Mouse (Mus musculus) right cerebral cortex, adult 18-20 months (tissue): ENCODE data around the gene Ccdc144b.

Experiments used
- DNase-seq: peaks from one replicate; pipeline ENCODE4 v3.0.0; 2022; ENCODE audit warnings: mixed read lengths

The Ccdc144b gene

DNA sequence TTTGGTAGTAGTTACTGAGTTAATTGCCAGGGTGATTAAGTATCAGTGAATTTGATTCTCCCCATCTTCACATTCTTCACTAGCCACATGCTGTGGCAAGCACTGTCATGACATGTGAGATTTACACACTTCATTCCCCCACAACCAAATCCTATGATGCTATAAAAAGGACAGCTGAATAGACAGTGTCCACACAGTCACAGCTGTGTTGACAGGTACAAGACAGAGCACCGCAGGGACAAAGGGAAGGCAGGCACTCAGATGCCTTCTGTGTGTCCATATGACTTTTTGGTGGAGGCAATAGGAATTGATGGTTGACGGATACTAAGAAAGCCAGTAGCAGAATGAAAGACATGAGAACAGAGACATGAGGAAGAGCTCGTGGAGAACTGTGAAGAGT is 42.1 kb downstream of the Ccdc144b start:
- DNase-seq, result no peak

DNA sequence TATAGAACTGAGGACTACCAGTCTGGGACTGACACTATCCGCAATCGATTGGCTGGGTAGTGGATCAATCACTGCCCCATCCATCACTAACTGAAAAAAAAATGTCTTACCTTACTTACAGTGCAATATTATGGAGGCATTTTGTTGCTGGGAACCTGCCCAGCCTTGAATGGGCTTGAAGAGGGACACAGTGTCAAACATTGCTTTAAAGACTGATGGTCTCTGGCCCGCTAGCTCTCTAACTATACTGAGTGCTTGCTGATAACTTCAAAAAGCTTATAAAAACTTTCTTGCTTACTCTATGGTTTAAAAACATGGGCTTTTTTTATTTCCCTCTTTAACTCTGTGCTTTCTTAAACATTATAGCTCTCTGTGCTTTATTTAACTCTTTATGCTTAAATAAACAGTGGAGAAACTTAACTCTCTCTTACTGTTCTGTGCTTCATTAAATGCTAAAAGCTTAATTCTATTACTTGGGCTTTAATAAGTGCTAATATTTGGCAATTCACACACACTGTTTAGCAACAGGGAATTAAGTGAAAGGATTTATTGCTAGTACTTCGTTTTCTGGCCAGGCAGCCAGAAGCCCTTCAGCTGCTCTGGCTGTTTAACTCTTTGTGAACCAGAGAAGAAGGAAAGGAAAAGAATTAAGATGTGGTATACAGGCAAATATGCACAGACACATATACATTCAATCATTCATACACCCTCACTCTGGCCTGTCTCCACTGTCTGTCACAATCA is 44.8 kb downstream of the Ccdc144b start:
- no peak for DNase-seq

DNA sequence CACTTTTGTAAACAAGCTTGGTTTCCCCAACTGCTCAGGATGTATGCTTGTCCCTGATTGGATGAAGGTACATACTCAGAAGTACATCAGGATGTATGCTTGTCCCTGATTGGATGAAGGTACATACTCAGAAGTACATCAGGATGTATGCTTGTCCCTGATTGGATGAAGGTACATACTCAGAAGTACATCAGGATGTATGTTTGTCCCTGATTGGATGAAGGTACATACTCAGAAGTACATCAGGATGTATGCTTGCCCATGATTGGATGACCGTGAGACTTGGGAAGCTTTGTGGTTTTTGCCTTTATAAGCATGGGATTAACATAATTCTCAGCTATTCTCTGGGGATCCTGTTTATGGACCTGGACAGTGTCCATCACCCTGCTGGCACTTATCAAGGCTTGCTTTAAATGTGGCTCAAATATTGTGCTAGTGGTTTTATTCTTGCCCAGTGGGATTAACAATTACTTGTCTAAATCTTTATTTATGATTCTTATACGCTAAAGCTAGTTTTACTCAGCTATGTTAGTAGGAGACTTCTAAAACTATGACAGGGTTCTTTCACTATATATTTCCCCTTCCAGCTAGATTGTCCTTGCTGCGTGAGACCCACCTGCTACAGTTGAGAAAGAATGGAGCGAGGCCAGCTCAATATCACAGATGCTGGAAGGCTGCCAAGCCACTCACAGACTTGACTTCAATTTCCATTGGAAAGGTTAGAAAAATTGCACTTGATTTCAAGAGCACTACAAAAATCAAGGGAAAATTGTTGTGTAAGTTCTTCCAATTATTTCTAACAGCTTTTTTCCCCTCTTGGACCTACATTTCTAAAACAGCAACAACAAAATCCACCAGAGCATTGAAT is 49.1 kb downstream of the Ccdc144b start:
- no peak for DNase-seq

DNA sequence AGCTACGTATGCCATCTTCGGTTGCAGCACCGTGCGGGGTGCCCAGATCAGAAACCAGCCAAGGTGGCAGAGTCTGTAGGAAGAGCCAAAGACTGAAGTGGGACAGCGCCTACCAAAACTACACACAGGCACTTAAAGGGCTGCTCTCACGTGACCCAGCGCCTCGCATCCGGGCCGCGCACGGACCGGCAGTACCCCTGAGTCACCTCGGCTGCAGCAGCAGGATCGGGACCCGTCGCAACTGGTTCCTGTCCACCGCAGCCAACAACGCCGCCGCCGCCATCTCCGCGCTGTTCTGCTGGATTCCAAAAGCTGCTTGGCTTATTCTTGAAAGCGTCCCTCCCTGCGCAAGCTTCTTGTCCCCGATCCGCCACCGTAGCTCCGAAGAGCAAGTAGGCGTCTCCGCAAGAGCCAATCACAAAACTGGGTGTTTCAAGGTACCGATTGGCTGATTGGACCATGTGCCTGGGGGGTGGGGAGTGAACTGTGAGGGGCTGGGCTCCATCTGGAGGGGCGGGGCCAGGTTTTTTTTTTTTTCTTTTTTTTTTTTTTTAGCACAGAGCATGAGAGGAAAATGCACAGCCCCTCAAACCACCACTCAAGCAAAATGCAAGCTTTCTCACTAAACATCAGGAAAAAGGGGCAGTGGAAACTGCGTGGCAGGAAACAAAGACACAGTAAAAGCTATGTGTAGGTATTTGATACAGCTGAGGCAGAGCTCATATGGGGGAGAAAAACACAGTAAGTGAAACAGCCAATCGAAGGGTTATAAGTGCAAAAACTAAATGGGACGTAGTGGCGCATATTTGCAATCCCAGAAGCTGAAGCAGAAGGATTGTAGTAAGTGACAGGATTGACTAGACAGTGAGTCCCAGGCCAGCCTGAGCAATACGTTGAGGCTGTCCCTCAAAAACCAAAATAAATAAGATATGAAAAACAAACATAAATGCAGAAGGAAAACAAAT is 52.8 kb downstream of the Ccdc144b start, which contains the start of gene Mccc1:
Gene Mccc1, minus strand, starts transcription at position 404 of the 965 bp plus-strand sequence.
- DNase-seq, result peak; percentile 98

DNA sequence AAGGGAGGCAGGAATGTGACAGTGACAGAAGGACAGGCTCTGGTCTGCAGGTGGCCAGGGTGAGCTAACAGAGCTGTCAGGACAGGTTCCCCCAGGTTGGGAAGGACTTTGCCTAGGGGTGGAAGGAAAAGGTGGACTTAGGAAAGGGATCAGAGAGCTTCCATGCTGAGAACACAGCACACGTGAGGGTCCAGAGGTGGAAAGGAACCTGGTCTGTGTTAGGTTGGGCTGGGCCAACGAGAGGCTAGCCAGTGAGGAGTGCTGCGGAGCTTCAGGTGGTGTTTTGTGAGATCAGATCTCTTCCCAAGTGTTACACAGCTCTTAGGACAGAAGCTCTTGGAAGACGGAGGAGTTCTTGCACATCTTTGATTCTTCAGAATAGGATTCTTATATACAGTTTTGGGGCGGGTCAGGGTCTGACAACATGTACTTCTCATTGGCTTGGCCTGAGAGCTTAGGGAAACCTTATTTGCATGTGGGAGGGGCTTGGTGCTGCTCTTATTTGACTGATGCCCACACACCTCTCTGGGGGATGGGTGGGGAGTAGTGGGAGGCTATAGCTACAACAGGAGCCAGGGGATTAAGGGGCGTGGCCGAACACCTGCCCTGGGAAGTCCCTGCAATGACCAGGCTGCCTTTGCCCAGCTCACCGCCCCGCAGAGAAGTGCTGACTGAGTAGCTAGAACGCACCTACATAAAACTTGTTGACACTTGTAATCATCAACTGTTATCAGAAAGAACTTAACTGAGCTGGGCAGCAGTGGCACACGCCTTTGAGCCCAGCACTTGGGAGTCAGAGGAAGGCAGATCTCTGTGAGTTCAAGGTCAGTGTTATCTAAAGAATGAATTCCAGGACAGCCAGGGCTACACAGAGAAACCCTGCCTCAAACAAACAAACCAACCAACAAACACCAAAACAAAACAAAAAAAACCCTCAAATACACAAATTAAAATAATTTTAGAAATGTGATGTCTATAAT is 58.5 kb downstream of the Ccdc144b start:
- DNase-seq, result no peak

DNA sequence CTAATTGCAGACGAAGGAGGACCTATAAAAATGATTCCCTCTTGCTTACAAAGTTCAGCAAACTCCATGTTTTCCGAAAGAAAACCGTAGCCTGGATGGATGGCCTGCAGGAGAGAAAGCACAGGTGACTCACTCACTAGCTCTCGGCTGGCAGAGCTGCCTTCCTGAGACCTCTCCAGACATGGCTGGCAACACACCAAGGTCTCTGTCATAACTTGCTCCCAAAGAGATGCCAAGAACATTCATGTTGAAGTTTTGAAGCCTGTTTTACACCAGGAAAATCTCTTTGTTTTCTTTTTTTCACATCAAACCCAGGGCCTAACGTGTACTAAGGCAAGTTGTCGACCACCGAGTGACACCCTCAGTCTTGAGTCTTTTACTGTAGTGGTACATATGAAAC is 62.6 kb downstream of the Ccdc144b start:
- no peak for DNase-seq

DNA sequence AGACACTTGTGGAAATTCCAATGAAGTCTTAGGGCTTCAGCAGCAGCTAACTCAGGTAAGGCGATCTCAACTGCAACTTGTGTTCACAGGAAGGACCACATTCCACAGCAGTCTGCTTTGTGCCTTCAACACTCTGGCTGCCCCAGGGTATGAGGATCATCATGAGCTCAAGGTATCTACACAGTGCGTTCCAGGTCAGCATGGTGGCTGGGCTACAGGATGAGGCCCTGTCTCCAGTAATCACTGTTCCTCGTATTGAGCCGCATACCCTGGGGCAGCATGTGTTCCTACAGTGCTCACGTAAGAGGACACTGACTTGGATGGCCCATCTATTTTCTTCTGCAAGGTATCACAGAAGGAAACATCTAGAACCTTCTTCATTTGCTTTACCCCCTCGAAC is 65.3 kb downstream of the Ccdc144b start:
- no peak for DNase-seq

DNA sequence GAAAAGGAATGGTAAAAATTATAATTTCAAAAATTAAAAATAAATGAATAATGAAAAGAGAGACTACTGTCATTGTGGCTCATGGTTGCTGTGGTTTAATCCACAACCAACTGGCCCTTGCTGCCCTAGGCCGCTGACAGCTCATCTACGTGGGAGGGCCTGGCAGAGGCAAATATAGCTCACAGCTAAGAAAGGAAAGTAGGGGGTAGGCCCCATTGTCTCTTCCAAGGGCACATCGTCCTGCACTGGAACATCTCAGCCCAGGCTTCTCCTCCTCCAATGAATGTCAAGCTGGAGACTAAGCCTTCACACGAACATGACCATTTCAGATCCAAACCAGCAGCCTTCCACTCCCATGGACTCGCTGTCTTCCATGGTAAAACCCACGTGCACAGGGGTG is 67.1 kb downstream of the Ccdc144b start:
- DNase-seq, result no peak

DNA sequence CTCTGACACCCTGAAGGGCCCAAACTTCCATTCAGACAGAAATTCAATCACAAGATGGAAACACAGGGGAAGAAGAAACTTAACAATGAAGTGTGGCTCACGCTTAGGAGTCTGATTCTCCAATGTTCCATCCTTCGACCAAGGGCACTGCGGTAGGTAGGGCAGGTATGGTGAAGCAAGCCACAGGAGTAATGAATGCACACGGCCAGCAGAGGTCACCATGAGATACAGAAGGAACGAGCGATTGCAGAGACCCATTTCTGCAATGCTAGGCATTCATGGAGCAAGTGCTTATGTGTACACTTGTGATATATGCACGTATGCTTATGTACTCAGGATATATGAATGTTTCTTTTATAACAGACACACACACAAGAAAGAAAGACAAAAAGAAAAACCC is 79.8 kb downstream of the Ccdc144b start:
- no peak for DNase-seq

DNA sequence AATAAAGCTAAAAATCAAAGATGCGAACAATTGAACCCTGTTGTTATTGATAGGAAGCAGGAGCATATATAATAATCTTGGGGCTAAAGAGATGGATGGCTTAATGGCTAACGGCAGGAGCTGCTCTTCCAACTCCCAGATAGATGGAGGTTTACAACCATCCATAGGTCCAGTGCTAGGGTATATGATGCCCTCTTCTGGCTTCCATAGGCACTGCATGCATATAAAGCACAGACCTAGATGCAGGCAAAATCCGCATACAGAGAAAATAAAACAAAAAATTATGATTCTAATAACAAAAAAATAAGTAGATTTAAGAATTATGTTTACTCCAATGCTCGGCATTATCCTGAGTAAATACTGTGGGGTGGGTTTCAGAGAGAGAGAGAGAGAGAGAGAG is 80.4 kb downstream of the Ccdc144b start:
- no peak for DNase-seq

DNA sequence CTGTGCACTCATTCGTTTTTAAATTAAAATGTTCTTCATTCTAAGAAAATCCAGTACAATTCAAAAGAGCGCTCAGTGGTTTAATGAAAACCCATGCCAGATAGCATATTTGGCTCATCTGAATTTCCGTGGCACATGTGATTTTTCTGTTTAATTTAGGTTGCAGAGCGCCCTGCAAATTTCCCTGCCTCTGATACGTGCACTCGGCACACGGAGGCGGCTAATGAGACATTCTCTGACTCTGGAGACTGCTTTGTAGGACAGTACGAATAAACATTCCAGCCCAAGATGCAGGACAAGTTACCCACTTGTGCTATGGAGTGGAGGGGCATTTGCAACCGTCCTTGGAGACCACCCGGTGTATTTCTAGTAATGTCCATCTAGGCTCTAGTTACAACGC is 82.2 kb downstream of the Ccdc144b start:
- no peak for DNase-seq

DNA sequence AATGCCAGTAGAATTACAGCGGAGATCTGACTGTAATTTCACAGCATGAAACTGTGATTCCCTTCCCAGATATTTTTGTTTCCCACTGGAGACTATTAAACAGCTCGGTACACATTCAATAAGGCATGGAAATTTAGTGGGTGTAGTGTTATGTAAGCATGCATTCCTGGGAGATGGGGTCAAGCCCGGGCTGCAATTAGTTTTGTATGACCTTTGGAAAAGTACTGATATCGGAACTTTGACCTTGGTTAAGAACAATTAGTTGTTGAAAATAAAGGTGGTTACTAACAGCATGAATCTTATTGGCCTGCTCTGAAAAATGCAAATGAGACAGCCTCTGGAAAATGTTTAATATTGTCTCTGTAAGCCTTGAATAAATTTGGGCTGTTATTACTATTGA is 82.9 kb downstream of the Ccdc144b start:
- DNase-seq, result no peak

DNA sequence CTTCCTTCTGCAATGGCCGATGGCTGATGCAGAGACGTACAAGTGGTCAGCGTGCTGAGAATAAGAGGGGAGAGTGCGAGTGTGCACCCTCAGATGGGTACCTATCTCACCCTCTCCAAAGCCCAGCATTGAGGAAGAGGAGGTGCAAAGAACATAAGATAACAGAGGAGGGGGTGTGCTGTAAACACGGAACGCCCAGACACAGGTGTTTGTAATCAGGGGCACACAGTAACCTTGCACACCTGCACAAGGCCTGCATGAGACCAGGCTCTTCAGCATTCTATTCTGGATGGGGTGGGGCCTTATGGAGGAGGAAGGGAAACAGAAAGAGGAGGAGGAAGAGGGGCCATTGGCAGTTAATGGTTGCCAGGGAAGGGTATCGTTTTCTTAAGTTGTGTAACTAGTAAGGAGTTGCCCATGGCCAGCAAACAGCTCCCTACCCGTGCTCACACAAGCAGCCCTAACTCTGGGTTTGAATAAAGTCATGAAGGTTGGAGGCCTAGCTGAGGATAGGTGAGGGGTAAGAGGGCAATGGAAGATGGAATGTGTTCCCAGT is 85.9 kb downstream of the Ccdc144b start:
- DNase-seq, result no peak

DNA sequence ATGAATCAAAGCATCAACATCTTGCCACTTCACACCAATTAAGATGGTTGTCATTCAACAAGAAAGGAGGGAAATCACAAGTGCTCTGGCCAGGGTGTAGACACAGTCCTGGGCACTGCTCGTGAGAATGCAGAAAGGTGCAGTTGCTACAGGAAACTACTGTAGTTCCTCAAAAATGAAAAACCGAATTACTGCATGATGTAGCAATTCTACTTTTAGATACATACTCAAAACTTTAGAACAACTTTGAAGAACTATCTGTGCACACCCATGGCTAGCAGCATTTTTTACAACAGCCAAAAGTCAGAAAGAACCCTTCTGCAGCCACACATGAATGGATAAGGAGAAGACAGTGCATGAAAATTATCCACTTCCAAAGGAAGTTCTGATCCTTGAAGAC is 86.9 kb downstream of the Ccdc144b start:
- DNase-seq, result no peak

DNA sequence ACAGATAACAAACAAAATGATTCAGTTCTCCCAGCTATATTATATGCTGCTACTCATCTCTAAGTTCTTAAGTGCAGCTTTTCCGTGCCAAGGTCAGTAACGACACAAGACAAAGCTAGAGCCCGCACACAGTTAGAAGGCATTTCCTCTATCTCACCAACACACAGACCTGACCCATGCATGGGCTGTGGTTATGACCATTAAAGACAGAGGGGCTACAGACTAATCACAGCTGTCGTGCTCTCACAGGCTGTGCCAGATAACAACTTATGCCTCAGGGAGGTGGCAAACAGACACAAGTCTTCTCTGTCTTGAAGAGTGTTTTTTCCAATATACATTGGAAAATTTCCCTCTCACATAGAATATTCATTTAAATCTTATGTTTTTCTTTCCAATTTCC is 88.4 kb downstream of the Ccdc144b start:
- DNase-seq, result no peak

DNA sequence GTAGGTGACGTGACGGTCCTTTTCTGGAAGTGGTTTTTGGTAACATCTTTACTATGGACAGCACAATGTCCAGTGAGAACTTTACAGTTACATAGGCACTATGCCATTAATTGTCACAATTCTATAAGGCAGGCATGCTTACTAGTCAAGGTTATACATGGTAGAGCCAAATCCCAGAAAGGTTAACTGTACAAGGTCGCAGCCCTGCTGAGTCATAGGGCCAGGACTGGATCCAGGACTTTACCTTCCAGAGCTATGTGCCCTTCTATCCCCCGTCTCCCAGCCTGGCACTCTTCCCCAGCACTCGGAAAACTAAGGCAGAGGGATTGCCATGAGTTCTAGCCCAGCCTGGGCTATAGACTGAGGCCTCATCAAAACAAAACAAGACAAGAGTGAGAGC is 89.4 kb downstream of the Ccdc144b start:
- no peak for DNase-seq

DNA sequence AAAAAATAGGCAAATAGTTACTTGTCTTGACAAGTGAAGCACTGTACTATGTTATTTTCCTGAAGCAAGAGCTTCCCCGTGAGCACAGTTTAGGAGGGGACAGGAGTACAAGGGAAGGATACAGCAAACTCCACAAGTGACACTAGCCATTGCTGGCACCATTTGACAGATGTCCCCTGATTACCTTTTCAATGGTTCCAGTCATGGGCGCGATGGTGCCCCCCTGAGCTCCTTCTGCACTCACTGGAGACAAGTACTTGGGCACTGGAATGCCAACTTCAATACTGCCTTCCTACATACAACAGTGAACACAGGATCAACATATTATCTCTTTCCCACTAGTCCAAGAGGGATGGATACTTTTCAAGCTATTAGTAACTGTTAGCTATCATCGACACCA is 89.9 kb downstream of the Ccdc144b start:
- DNase-seq, result no peak

DNA sequence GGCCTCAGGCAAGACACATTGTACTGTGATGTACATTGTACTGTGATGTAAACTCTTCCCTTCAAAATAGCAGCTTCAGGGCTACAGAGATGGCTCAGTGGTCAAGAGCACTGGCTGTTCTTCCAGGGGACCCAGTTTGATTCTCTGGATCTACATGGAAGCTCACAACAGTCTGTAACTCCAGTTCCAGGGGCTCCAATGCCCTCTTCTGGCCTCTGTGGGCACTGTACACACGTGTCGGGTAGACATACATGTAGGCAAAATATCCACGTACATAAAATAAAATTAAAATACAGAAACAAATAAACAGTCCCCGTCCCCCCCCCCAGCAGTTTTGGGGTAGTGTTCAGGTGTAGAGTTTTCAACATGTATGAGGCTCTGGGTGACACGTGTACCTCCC is 90.4 kb downstream of the Ccdc144b start:
- DNase-seq, result no peak
